Mouse (Mus musculus): ENCODE data around the gene Tstd2. TPM values are rescaled to one million over a fixed set of nuclear protein-coding genes. Genes with fewer than 3 reads are reported as not detected.

Tstd2 gene
- total and polyA plus RNA-seq, 3 experiments: 27.8 to 30.1 TPM; not detected in 1

Other genes with a start within 250 kb of the Tstd2 start
- 0.07 and 0.08 TPM in 2 replicates for gene Ccdc180, start 248.4 kb downstream of the Tstd2 start, total RNA-seq (2012; rRNA removed)
- gene Ccdc180, start 248.4 kb downstream of the Tstd2 start, polyA plus RNA-seq (2012; ENCODE audit: insufficient read depth in 1 of 2, insufficient read length in 2 of 2, low read depth in 1 of 2, low replicate concordance in 2 of 2, missing spikeins in 1 of 2): under 1 TPM in 1 of 2 experiments, not detected in 1; 0.31 TPM
- gene Tdrd7, start 173.4 kb downstream of the Tstd2 start, total RNA-seq (2012; rRNA removed): 11.8 and 11.9 TPM in 2 replicates
- gene Tdrd7, start 173.4 kb downstream of the Tstd2 start, polyA plus RNA-seq (2012; ENCODE audit: insufficient read depth in 1 of 2, insufficient read length in 2 of 2, low read depth in 1 of 2, low replicate concordance in 2 of 2, missing spikeins in 1 of 2): 1 to 10 TPM in 1 of 2 experiments, not detected in 1; 7.7 TPM
- gene Tmod1, start 99.8 kb downstream of the Tstd2 start, total RNA-seq (2012; rRNA removed): 2.2 and 2.3 TPM in 2 replicates
- 1 to 10 TPM in 1 of 2 experiments, not detected in 1; 8.1 TPM for gene Tmod1, start 99.8 kb downstream of the Tstd2 start, polyA plus RNA-seq (2012; ENCODE audit: insufficient read depth in 1 of 2, insufficient read length in 2 of 2, low read depth in 1 of 2, low replicate concordance in 2 of 2, missing spikeins in 1 of 2)
- gene Ncbp1, start 81 bp downstream of the Tstd2 start, total RNA-seq (2012; rRNA removed): 86.6 and 95.9 TPM in 2 replicates
- 100 to 1,000 TPM in 1 of 2 experiments, not detected in 1; 106 TPM for gene Ncbp1, start 81 bp downstream of the Tstd2 start, polyA plus RNA-seq (2012; ENCODE audit: insufficient read depth in 1 of 2, insufficient read length in 2 of 2, low read depth in 1 of 2, low replicate concordance in 2 of 2, missing spikeins in 1 of 2)
- gene Xpa, start 57.6 kb upstream of the Tstd2 start, total RNA-seq (2012; rRNA removed): 11.4 and 12.7 TPM in 2 replicates
- gene Xpa, start 57.6 kb upstream of the Tstd2 start, polyA plus RNA-seq (2012; ENCODE audit: insufficient read depth in 1 of 2, insufficient read length in 2 of 2, low read depth in 1 of 2, low replicate concordance in 2 of 2, missing spikeins in 1 of 2): 10 to 100 TPM in 1 of 2 experiments, not detected in 1; 24.0 TPM
- 0.04 TPM in 1 of 2 replicates, not detected in the other for gene Foxe1, start 204.9 kb upstream of the Tstd2 start, total RNA-seq (2012; rRNA removed)
- gene Foxe1, start 204.9 kb upstream of the Tstd2 start, polyA plus RNA-seq (2012; ENCODE audit: insufficient read depth in 1 of 2, insufficient read length in 2 of 2, low read depth in 1 of 2, low replicate concordance in 2 of 2, missing spikeins in 1 of 2): not detected

Measured in MEL (cell line).